8 mouse cellular contexts compared by ENCODE assay signal in the genomic region with DNA sequence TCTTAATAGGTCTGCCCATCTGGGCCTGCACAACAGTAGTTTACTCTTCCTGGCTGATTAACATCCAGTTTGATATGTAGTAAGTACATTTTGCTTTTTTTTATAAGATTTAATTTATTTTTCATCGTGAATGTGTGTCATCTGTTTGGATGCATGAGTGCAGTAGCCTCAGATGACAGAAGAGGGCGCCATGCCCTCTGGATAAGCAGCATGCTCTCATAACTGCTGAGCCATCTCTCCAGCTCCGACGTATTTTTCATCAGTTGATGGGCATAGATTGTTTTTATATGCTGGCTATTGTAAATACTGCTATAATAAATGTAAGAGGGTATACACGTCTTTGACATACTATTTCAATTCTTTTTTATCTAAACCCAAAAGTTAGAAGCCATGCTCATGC. TPM values are rescaled to one million over a fixed set of nuclear protein-coding genes. Genes with fewer than 3 reads are reported as not detected.
A peak's percentile ranks its signal among the peaks of the same experiment; 100 is the strongest.
DNase-seq lines count a peak whose midpoint lies in the region; ATAC-seq and TF ChIP-seq lines count a peak whose summit lies in the region.

No protein-coding gene starts in this region.

- H3K27ac ChIP-seq in bone marrow macrophage, adult 2 months (ENCODE audit: insufficient read depth, low read depth, low read length) = no peak overlapping the region
- H3K27ac ChIP-seq in neural tube, embryonic 11.5 days (ENCODE audit: low read depth, low read length) = no peak overlapping the region
- no peak overlapping the region for H3K27ac ChIP-seq in forebrain, embryonic 12.5 days

- H3K4me3 ChIP-seq in bone marrow macrophage, adult 2 months (ENCODE audit: insufficient read depth, low read length) = no peak overlapping the region
- no peak overlapping the region for H3K4me3 ChIP-seq in neural tube, embryonic 11.5 days (ENCODE audit: low read depth, low read length)
- H3K4me3 ChIP-seq in forebrain, embryonic 12.5 days (replicated peaks) = no peak overlapping the region

- TF ChIP-seq CTCF in bone marrow macrophage, adult 2 months (IDR thresholded peaks at IDR 0.05; ENCODE audit: low read depth, low read length) = peak; percentile 73

- no peak for ATAC-seq in neural tube, embryonic 11.5 days (ENCODE audit: insufficient read depth, low FRiP score, low TSS enrichment)
- ATAC-seq in forebrain, embryonic 12.5 days (ENCODE audit: low FRiP score) = no peak

- 30% methylated on average over 5 of the region's 5 CpGs for WGBS in neural tube, embryonic 11.5 days
- 35% methylated on average over 5 of the region's 5 CpGs for WGBS in forebrain, embryonic 12.5 days

- peak; percentile 28 for DNase-seq in gastrocnemius, postnatal 10 days
- no peak for DNase-seq in gastrocnemius, postnatal 4 days (ENCODE audit: low spot score in 2 of 2)
- peak; percentile 5 for DNase-seq in ovary, postnatal 14 days (ENCODE audit: low spot score)
- no peak for DNase-seq in ovary, adult 18-20 months (ENCODE audit: low spot score)
- peak; percentile 24 for DNase-seq in kidney, postnatal 14 days
- peak; percentile 15 for DNase-seq in neural tube, embryonic 11.5 days (ENCODE audit: low spot score)

- no peaks in the 10 kb centered on the region for H3K9me3 ChIP-seq in neural tube, embryonic 11.5 days (ENCODE audit: control insufficient read depth, low read length)
- H3K9me3 ChIP-seq in forebrain, embryonic 12.5 days = no peaks in the 10 kb centered on the region

- no peaks in the 10 kb centered on the region for H3K36me3 ChIP-seq in neural tube, embryonic 11.5 days (ENCODE audit: control insufficient read depth, insufficient read depth, low read length)
- no peaks in the 10 kb centered on the region for H3K36me3 ChIP-seq in forebrain, embryonic 12.5 days (replicated peaks)

- H3K4me2 ChIP-seq in neural tube, embryonic 11.5 days (ENCODE audit: low read depth) = no peak overlapping the region
- H3K4me2 ChIP-seq in forebrain, embryonic 12.5 days = no peak overlapping the region

- H3K4me1 ChIP-seq in bone marrow macrophage, adult 2 months (ENCODE audit: control insufficient read depth, insufficient read depth, low read length) = peaks cover 32% of the 10 kb centered on the region
- no peaks in the 10 kb centered on the region for H3K4me1 ChIP-seq in neural tube, embryonic 11.5 days (ENCODE audit: control insufficient read depth, insufficient read depth, low read length)
- no peaks in the 10 kb centered on the region for H3K4me1 ChIP-seq in forebrain, embryonic 12.5 days

- H3K27me3 ChIP-seq in neural tube, embryonic 11.5 days (ENCODE audit: control insufficient read depth, insufficient read depth, low read length) = no peaks in the 10 kb centered on the region
- H3K27me3 ChIP-seq in forebrain, embryonic 12.5 days = no peaks in the 10 kb centered on the region

- no peak for TF ChIP-seq POLR2A in bone marrow macrophage, adult 2 months (IDR thresholded peaks at IDR 0.05; ENCODE audit: borderline replicate concordance, low read depth, low read length)

- no peak overlapping the region for H3K9ac ChIP-seq in neural tube, embryonic 11.5 days (ENCODE audit: low read length)
- no peak overlapping the region for H3K9ac ChIP-seq in forebrain, embryonic 12.5 days

RNA-seq across cellular contexts. Expression of a gene that starts 29.3 kb away (rescaled TPM):
- total RNA-seq in gastrocnemius, postnatal 10 days (2021) = 10 to 100 TPM; 31.1 to 39.0 TPM
- 10 to 100 TPM; 67.3 to 69.7 TPM for total RNA-seq in gastrocnemius, postnatal 4 days (2021)
- polyA plus RNA-seq in bone marrow macrophage, adult 2 months (2012; ENCODE audit: insufficient read depth, insufficient read length, missing spikeins) = 131 TPM in 2 replicates
- polyA plus RNA-seq in neural tube, embryonic 11.5 days (2014; fragmentation: Nextera tagmentation; extraction: Ambion mirVana) = 9.3 and 14.3 TPM in 2 replicates
- polyA plus RNA-seq in forebrain, embryonic 12.5 days (2016; fragmentation: Nextera tagmentation; extraction: Ambion mirVana) = 5.9 and 7.1 TPM in 2 replicates

RNA-seq across cellular contexts. Expression of a gene that starts 35.0 kb away (rescaled TPM):
- total RNA-seq in gastrocnemius, postnatal 10 days (2021) = not detected
- not detected for total RNA-seq in gastrocnemius, postnatal 4 days (2021)
- polyA plus RNA-seq in bone marrow macrophage, adult 2 months (2012; ENCODE audit: insufficient read depth, insufficient read length, missing spikeins) = 1.6 and 1.9 TPM in 2 replicates
- not detected in 2 replicates for polyA plus RNA-seq in neural tube, embryonic 11.5 days (2014; fragmentation: Nextera tagmentation; extraction: Ambion mirVana)
- 0.06 TPM in 1 of 2 replicates, not detected in the other for polyA plus RNA-seq in forebrain, embryonic 12.5 days (2016; fragmentation: Nextera tagmentation; extraction: Ambion mirVana)

RNA-seq across cellular contexts. Expression of a gene that starts 58.2 kb away (rescaled TPM):
- 10 to 100 TPM in 1 of 2 experiments, 1 to 10 TPM in 1; 8.3 to 11.2 TPM for total RNA-seq in gastrocnemius, postnatal 10 days (2021)
- 10 to 100 TPM; 14.4 to 15.2 TPM for total RNA-seq in gastrocnemius, postnatal 4 days (2021)
- polyA plus RNA-seq in bone marrow macrophage, adult 2 months (2012; ENCODE audit: insufficient read depth, insufficient read length, missing spikeins) = 53.5 and 58.2 TPM in 2 replicates
- polyA plus RNA-seq in neural tube, embryonic 11.5 days (2014; fragmentation: Nextera tagmentation; extraction: Ambion mirVana) = 27.2 and 27.5 TPM in 2 replicates
- polyA plus RNA-seq in forebrain, embryonic 12.5 days (2016; fragmentation: Nextera tagmentation; extraction: Ambion mirVana) = 17.6 and 19.9 TPM in 2 replicates

Comparison
In these comparisons a context has a peak if more than half of its experiments do, and no peak if none do; other contexts are left out.
1. DNase-seq: peak in gastrocnemius, postnatal 10 days (single experiment), ovary, postnatal 14 days (single experiment), kidney, postnatal 14 days (single experiment) and neural tube, embryonic 11.5 days (single experiment); none in gastrocnemius, postnatal 4 days (0 of 2) and ovary, adult 18-20 months (single experiment).